Mouse (Mus musculus): ENCODE measurements at regions not wholly inside any gene's neighbourhood (a gene's known extent, or its start where the extent isn't known, plus 50 kb on each side); places are given as distances from the start of the nearest gene placed in this dataset.
A peak's percentile ranks its signal among the peaks of the same experiment; 100 is the strongest.

DNA sequence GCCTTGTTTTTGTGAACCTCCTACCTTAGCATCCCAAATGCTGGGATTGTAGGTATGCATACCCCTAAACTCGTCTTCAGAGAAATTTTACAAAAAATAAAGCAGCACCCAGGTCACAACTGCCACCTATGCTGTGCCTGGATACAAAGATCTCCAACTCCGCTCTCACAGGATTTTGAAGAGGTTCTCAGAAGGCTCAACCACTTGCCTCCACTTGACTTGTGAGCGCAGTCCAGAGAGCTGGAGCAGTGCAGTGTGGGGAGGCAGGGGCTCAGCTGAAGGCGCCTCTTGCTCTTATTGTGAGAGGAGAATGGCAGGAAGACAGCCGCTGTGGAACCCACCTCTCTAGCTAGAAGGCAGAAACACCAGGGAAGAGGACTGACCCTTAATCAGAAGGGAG lies 182.9 kb downstream of the Rap2a start:
- no peak for DNase-seq (ENCODE audit: low spot score in 2 of 2)

DNA sequence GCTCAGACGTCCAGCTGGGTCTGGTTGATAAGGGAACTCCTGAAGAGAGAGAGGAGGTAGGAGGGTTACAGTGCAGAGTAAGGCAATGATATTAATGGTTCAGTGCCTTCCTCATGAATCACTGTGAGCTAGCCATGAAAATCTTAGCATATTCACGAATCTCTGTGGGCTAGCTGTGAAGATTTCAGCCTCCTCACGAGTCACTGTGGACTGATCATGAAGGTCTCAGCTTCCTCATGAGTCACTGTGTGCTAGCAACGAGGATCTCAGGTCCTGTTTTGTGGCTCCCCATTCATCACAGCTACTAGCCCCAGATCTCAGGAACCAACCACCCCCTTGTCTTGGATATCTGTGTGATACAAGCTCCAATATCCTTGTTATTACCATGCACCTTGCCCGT lies 191.4 kb downstream of the Rap2a start:
- no peak for DNase-seq (ENCODE audit: low spot score in 2 of 2)

DNA sequence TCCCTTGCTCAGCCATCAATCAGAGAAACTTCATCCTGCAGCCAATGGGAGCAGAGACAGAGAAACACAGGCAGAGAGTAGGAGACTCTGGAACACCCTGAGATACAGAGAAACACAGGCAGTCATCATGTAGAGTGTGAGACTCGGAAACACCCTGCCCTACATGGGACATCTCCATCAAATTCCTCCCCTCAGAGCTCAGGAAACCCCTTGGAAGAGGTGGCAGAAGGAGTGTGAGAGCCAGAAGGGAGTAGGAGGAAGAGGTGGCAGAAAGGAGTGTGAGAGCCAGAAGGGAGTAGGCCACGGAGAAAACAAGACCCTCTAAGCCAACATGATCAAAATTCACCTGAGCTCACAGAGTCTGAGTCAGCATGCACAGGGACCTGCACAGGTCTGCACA lies 197.5 kb downstream of the Rap2a start:
- no peak for DNase-seq (ENCODE audit: low spot score in 2 of 2)

- peak in 1 of 2 experiments; percentile 52 for DNase-seq (ENCODE audit: low spot score in 2 of 2)
Measured at GRCm38 (mm10) chr14:120678533-120678932, 200.3 kb downstream of the Rap2a start.

DNA sequence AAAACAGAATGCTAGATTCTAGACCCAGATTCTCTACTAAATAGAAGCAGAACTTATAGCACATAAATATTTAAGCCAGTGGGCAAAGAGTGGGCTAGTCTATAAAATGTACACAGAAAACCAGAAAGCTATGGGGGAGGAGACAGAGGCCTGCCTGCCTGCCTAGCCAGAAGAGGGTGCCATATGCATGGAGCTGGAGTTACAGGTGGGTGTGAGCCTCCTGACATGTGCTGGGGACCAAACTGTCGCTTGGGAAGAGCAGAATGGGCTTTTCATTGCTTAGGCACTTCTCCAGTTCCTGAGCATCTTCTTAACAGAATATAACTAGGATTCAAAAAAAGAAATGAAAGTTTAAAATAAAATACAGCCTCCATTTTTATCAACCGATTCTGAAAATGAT lies 200.8 kb downstream of the Rap2a start:
- DNase-seq (ENCODE audit: low spot score in 2 of 2): peak; percentile 17 to 43

GRCm38 (mm10) chr14:120680272-120680671 lies 202.0 kb downstream of the Rap2a start:
- DNase-seq (ENCODE audit: low spot score in 2 of 2): no peak

- no peak for DNase-seq (ENCODE audit: low spot score in 2 of 2)
Measured at GRCm38 (mm10) chr14:120685263-120685662, 207.0 kb downstream of the Rap2a start.

- DNase-seq (ENCODE audit: low spot score in 2 of 2): no peak
Measured at GRCm38 (mm10) chr14:120685877-120686276, 207.6 kb downstream of the Rap2a start.

DNA sequence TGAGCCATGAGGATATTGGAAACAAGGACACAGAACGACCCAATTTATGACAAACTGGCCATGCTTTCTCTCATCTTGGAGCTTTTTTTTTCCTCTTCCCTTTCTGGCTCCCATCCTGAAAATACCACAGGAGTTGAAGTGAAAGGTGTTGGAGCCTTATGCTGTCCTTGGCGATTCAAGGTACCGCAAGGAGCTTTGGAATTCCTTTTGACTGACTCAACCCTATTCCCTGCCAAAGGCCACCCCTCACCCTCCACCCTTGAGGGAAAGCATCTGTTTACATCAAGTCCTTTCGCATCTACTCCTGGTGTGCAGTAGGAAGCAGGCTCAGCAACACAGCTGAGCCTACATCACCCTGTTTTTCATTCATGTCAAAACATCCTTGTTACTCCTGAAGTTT lies 208.5 kb downstream of the Rap2a start:
- no peak for DNase-seq (ENCODE audit: low spot score in 2 of 2)

DNA sequence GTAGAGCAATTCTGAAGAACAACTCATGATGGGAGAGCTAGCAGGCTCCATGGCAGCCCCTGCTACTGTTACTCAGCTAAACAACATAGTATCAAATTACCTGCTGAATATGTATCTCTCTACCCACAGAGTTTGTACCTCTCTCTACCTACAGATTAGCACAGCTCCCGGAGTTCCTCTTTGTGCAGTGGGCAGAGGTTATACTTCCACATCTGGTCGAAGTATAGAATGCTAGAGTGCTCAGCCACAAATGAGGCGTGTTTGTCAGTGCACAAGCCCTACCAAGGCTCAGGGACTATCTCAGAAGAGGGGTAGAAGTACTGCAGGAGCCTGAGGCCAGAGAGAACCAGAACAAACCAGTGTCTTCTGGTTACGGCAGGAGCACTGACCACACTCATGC lies 211.6 kb upstream of the Ipo5 start:
- no peak for DNase-seq (ENCODE audit: low spot score in 2 of 2)

GRCm38 (mm10) chr14:120705301-120705801 lies 205.7 kb upstream of the Ipo5 start:
- DNase-seq (ENCODE audit: low spot score in 2 of 2): no peak

GRCm38 (mm10) chr14:120710782-120711181 lies 200.2 kb upstream of the Ipo5 start:
- no peak for DNase-seq (ENCODE audit: low spot score in 2 of 2)

DNA sequence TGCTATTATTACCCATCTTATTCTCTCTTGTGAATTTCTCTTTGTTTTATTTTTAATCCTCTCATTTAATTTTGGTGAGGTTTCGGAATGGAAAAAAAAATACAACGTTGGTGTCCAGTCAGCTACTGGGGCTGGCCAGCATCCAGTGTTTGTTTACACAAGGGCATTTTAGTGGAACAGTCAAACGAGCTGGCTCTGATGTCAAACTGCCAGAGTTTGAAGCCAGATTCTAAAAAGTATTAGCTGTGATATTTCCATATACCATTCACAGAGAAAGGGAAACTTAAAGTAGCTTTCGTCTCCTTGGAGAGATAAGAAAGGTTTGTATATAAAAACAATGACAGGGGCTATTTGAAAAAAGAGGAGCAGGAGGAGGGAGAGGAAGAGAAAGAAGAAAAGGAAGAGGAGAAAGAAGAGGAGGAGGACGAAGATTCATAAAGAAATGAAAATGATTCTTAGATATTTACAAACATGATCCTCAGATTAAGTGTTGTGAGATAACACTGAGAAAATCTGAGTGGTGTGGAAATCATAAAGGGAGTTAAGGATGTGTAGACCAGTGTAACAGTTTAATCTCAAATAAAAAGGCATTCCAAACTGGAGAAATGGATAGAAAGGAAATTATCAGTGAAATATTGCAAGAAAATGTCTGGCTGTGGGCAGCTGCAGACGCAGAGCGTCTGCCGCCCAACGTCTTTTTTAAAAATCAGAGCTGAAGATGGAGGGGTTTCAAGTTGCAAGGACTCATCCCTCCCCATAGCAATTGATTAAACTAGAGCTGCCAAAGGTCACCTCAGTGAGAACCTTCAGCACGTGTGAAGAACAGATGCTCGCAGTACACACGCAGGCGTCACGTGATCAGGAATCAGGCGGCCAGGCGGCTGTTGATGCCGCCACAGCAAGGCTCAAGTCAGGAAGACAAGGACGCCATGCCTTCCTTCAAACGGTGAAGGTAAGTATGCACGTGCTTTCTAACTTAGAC lies 190.3 kb upstream of the Ipo5 start:
- no peak for DNase-seq (ENCODE audit: low spot score in 2 of 2)

DNA sequence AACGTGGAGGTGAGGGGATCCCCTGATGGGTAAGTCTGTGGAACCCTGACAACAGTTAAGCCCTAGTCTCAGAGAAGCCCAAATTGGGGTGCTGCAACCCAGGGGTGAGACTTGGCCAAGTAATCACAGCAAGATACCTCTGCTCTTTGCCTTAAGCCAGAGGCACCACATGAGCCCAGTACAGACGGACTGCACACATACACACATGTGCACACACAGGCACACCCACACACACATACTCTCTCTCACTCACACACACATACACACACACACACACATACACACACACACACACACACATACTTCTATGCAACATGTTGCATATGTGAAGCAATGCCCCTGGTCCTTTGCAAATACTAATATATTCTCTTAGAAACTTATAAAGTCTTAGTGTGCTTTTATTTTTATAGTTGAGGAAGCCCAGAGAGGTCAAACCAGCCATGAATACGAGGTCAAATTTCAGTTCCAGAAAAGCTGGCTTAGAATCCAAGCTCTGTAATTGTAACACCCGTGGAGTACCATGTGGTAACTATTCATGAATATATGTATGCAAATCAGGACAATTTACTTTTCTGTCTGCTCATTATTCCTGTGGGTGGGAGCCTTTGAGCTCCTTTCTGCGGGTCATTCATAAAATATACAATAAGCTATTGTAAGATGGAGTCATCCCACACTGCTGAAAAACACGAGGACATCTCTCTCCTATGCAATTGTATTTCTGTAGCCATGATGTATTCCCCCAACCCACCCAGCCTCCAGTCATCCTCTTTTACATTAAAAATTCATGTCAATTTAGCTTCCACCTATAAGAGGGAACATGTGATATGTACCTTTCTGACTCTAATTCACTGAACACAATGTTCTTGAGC lies 189.2 kb upstream of the Ipo5 start:
- no peak for DNase-seq (ENCODE audit: low spot score in 2 of 2)

DNA sequence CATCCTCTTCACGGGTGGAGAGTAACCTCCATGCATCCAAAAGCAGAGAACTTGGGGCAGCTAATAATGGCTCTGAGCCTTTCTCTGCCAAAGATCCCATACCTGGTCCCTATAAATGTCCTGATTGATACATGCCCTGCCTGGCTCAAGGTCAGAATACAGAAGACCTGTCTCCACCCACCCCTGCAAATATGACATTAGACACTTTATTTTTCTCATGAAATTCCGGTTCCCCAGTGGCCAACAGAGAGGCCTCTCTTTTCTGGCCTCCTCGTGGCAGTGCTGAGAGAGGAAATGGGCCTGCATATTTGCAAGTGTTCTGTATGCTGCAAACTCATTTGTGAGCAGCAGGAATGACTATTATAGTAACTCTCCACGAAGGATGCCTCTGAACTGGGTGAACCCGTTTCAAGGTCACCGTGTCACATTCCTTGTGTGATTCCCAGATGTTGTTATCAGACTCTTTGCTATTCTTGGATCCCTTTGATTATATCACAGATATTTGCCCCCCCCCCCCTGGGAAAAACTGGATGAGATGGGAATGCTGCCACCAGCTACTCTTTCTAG lies 188.4 kb upstream of the Ipo5 start:
- DNase-seq (ENCODE audit: low spot score in 2 of 2): no peak

GRCm38 (mm10) chr14:120728107-120728506 lies 182.9 kb upstream of the Ipo5 start:
- DNase-seq (ENCODE audit: low spot score in 2 of 2): no peak

DNA sequence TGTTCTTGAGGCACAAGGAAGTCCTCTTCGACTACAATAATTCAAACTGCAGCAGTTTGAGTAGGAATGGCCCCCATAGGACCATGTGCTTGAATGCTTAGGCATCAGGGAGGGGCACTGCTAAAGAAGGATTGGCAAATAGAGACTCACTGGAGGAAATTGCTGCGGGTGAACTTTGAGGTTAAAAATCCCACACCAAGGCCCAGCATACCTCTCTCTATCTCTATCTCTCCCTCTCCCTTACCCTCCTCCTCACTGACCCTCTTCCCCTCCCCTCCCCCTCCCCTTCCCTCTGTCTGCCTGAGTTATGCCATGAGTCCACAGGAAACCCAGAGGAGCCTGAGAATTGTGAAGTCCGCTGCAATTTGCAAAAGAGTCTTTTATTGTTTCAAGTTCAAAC lies 180.8 kb upstream of the Ipo5 start:
- DNase-seq (ENCODE audit: low spot score in 2 of 2): no peak

DNA sequence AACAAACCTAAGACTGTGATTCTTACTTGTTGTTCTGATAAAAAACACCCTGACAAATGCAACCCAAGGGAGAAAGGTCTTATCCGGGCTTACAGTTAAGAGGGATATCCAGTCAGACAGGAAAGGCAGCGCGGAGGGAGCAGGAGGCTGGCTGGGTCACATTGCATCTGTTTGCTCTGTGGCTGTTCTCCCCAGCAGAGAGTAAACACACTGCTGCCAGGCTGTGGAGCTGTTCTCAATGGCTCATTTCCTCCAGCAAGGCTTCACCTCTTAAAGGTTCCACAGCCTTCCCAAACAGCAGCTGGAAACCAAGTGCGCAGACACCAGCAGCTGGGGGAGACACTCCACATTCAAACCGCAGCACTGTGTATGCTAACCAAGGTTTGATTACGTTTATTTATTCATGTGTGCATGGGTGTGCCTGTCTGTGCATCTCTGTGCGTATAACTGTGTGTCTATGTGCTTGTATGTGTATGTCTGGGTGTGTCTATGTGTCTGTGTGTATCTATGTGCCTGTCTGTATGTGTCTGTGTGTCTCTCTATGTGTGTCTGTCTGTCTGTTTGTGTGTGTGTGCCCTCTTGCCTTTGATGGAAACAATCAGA lies 179.2 kb upstream of the Ipo5 start:
- no peak for DNase-seq (ENCODE audit: low spot score in 2 of 2)

DNA sequence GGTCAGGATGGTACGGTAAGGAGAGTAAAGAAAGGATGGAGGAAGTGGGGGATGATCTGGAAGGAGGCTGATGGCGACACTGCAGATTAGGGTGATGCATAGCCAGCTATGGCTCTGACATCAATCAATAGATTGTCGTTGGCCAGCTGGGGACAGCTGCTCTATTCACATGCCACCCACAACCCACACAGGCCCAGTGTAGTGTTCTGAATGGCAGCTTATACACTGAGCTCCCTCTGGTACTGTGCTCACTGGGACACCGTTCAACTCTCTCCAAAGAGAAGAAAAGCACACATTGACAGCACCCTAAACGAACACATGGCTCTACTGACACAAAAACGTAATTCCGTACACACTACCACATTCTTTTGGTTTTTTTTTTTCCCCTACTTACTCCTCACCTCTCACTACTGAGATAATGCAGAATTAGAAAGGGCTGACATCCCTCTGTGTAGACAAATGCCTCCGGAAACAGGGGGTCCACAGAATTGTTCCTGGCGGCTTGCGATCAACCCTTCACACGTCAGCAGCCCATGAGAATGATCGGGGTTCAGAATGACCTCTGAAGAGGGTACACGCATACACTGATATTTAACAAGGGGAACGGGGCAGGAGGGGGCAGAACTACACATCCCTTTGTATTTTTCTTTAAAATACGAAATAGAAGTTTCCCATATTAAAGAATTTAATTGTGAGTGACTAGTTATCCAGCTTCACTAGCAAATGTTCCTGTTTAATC lies 178.5 kb upstream of the Ipo5 start:
- DNase-seq (ENCODE audit: low spot score in 2 of 2): no peak

DNA sequence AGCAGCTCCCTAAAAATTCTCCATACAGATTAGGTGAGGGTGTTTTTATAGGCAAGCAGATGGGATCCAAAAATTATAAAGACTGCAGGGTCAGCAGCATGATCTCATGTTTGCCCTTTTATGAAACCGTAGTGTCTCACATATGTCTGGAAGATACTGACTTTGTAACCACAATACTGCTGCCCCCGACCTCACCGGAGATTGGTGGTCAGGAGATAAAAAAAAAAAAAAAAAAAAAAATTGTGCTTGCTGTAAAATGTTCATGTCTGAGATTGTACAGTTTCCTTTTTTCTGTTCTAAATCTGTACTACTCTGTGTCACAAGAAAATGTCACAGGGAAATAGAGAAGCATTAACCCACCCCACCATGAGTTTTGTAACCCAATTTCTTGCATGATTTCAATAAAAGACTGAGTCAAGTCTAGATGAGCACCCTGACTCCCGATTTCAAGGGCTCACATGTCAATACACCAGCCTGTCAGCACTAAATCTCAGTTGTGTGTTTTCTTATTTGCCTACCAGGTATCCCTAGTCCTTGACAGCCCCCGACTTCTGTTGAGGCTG lies 169.5 kb upstream of the Ipo5 start:
- no peak for DNase-seq (ENCODE audit: low spot score in 2 of 2)

- no peak for DNase-seq (ENCODE audit: low spot score in 2 of 2)
Measured at GRCm38 (mm10) chr14:120754011-120754410, 157.0 kb upstream of the Ipo5 start.

All from frontal cortex, postnatal 10 days (tissue).